Mouse (Mus musculus) kidney, adult 2 months (tissue): ENCODE measurements around the gene Cacna1c.

ENCODE experiments used
- CTCF ChIP-seq: fragments of 200-500 bp; conservative IDR thresholded peaks from 2 replicates; pipeline ENCODE4 v1.5.1; 2011; ENCODE audit warnings: low read depth, mild to moderate bottlenecking, control low read depth, low read length, moderate library complexity, mixed read lengths; ENCODE audit not compliant: insufficient read depth, insufficient read length
- POLR2A ChIP-seq: fragments of 200-500 bp; IDR thresholded peaks from one replicate; pipeline ENCODE4 v1.6.1; 2011; ENCODE audit warnings: low read depth, low read length, control low read depth

DNA sequence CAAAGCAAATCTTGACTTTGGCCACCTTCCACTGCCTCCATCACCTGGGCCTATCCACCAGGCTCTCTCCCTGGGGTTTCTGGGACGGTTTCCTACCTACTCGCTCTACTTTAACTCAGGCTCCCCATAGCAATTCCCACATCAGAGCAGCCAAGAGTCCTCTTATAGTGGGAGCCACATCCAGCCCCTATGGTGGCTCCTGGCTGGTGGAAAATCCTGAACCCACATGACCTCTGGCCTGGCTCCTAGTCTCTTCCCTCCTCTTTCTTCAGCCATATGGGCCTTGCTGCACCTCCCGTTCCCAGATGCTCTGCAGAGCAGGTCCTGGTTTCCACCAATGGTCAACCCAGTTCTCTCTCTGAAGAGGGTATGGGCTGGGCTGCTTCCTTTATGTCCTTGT lies 506.8 kb downstream of the Cacna1c start:
- no peak for TF ChIP-seq CTCF
- TF ChIP-seq POLR2A = no peak
